11 mouse cellular contexts compared by ENCODE assay signal in genomic region chr5:146920314-146921161, GRCm38 (mm10). TPM values are rescaled to one million over a fixed set of nuclear protein-coding genes. Genes with fewer than 3 reads are reported as not detected.
DNase-seq lines count a peak whose midpoint lies in the region; ATAC-seq and TF ChIP-seq lines count a peak whose summit lies in the region.
"Had no signal": no experiment of that assay in that cellular context is flagged by ENCODE, and none has a peak within 500 bp of the region (broad histone marks: within the 10 kb centered on the region; RNA-seq: fewer than 3 reads in every experiment).

No protein-coding gene starts in this region.

- in situ Hi-C loops in CH12.LX (cut with MboI; ENCODE audit: low pct_ligation_motif_present, low pct_unique_long_range_greater_than_20kb, low sequenced_read_pairs) = no loop called here

- H3K27me3 ChIP-seq in CH12.LX (replicated peaks) (no peaks in the 10 kb centered on the region), ES-Bruce4 (ENCODE audit: control insufficient read depth, insufficient read depth, low read length, poor library complexity, severe bottlenecking) (no peaks in the 10 kb centered on the region)
- peaks cover 13% of the 10 kb centered on the region for H3K27me3 ChIP-seq in hindbrain, embryonic 10.5 days (ENCODE audit: insufficient read depth, poor library complexity, severe bottlenecking)
- no peaks in the 10 kb centered on the region for H3K27me3 ChIP-seq in liver, embryonic 16.5 days (ENCODE audit: control insufficient read depth, insufficient read depth, low read depth, low read length)

- H3K36me3 ChIP-seq in CH12.LX (replicated peaks in 1 of 2; ENCODE audit: control insufficient read depth in 1 of 2, insufficient read depth in 1 of 2, low read length in 1 of 2) (no peaks in the 10 kb centered on the region), ES-Bruce4 (ENCODE audit: control insufficient read depth, insufficient read depth, low read length, poor library complexity, severe bottlenecking) (no peaks in the 10 kb centered on the region)
- no peaks in the 10 kb centered on the region for H3K36me3 ChIP-seq in hindbrain, embryonic 10.5 days
- H3K36me3 ChIP-seq in liver, embryonic 16.5 days (ENCODE audit: control insufficient read depth, insufficient read depth) = no peaks in the 10 kb centered on the region

- dilution Hi-C loops in CH12.LX (cut with MboI; ENCODE audit: extremely low pct_ligation_motif_present, extremely low pct_unique_long_range_greater_than_20kb, low sequenced_read_pairs) = no loop called here

- no peak for TF ChIP-seq POLR2A in CH12.LX (IDR thresholded peaks at IDR 0.05; ENCODE audit: low read depth, low read length)
- TF ChIP-seq POLR2A in ES-Bruce4 (IDR thresholded peaks at IDR 0.05; ENCODE audit: insufficient read depth, low read length) = no peak

- TF ChIP-seq CTCF in CH12.LX (conservative IDR thresholded peaks at IDR 0.05 in 1 of 2, IDR thresholded peaks at IDR 0.05 in 1 of 2; ENCODE audit: low read depth in 2 of 2, low read length in 2 of 2) (no peak), ES-Bruce4 (IDR thresholded peaks at IDR 0.05; ENCODE audit: low read depth, low read length) (no peak)

- H3K79me2 ChIP-seq in CH12.LX (replicated peaks; ENCODE audit: control insufficient read depth, extremely low read depth, insufficient read depth, poor library complexity, severe bottlenecking) = no peaks in the 10 kb centered on the region

- H3K9me3 ChIP-seq in CH12.LX (replicated peaks; ENCODE audit: low read length) (peaks cover 5% of the 10 kb centered on the region), ES-Bruce4 (replicated peaks; ENCODE audit: control insufficient read depth, insufficient read depth, low read length, poor library complexity, severe bottlenecking) (peaks cover 3% of the 10 kb centered on the region; the same call in 1 of the 2 replicates)
- H3K9me3 ChIP-seq in hindbrain, embryonic 10.5 days = no peaks in the 10 kb centered on the region
- H3K9me3 ChIP-seq in liver, embryonic 16.5 days (replicated peaks; ENCODE audit: control insufficient read depth, low read length) = no peaks in the 10 kb centered on the region

- H3K27ac ChIP-seq in CH12.LX (ENCODE audit: insufficient read depth, low read depth) = no peak overlapping the region
- peak overlapping the region; percentile 96 for H3K27ac ChIP-seq in ES-Bruce4 (ENCODE audit: insufficient read depth, low read length)
- H3K27ac ChIP-seq in hindbrain, embryonic 10.5 days = peak overlapping the region; percentile 60
- H3K27ac ChIP-seq in liver, embryonic 16.5 days (ENCODE audit: low read length) = no peak overlapping the region

- no peak for ATAC-seq in liver, embryonic 16.5 days (ENCODE audit: low read depth)
- ATAC-seq in CD4-positive, CD25-positive, alpha-beta regulatory T cell, adult 4 months = no peak
- ATAC-seq: activated CD4-positive, CD25-positive, alpha-beta regulatory T cell, adult 4 months had no signal

- TF ChIP-seq EP300 in CH12.LX (IDR thresholded peaks at IDR 0.05; ENCODE audit: low read length) (no peak), ES-Bruce4 (IDR thresholded peaks at IDR 0.05; ENCODE audit: insufficient read depth, low read depth, low read length) (peak; percentile 77)

- H3K9ac ChIP-seq in CH12.LX (ENCODE audit: insufficient read depth, low read depth) (peak overlapping the region; percentile 35; the same call in 1 of the 2 replicates), ES-Bruce4 (ENCODE audit: low read depth, poor library complexity, severe bottlenecking) (peak overlapping the region; percentile 67)
- H3K9ac ChIP-seq in liver, embryonic 16.5 days (ENCODE audit: low read depth, low read length) = no peak overlapping the region

- 5% methylated on average over 26 of the region's 27 CpGs for WGBS in hindbrain, embryonic 10.5 days
- WGBS in liver, embryonic 16.5 days (ENCODE audit: insufficient replicate concordance) = 9% methylated on average over 24 of the region's 27 CpGs

- no peak for TF ChIP-seq RAD21 in CH12.LX (IDR thresholded peaks at IDR 0.05; ENCODE audit: low read depth, low read length)

- H3K4me2 ChIP-seq in CH12.LX (ENCODE audit: insufficient read depth, low read depth, poor library complexity, severe bottlenecking) = peak overlapping the region; percentile 93
- peak overlapping the region; percentile 39 for H3K4me2 ChIP-seq in liver, embryonic 16.5 days (ENCODE audit: low read depth, low read length)

- H3K4me3 ChIP-seq in CH12.LX (replicated peaks in 1 of 3; ENCODE audit: low read depth in 2 of 3, low read length in 2 of 3, poor library complexity in 1 of 3) = no peak overlapping the region
- H3K4me3 ChIP-seq in ES-Bruce4 (ENCODE audit: low read depth, low read length) = peak overlapping the region; percentile 21
- peak overlapping the region; percentile 46 for H3K4me3 ChIP-seq in hindbrain, embryonic 10.5 days
- no peak overlapping the region; the same call in 1 of the 2 replicates for H3K4me3 ChIP-seq in liver, embryonic 16.5 days (ENCODE audit: low read depth, low read length)
- H3K4me3 ChIP-seq: erythroblast, embryonic 14.5 days had no signal

- H3K4me1 ChIP-seq in CH12.LX (ENCODE audit: control insufficient read depth in 1 of 2, insufficient read depth in 2 of 2) (peaks cover 0 to 3% of the 10 kb centered on the region in 2 experiments; a peak in 1 of 4 replicates), ES-Bruce4 (ENCODE audit: control insufficient read depth, insufficient read depth, low read length) (peaks cover 4% of the 10 kb centered on the region)
- H3K4me1 ChIP-seq in hindbrain, embryonic 10.5 days (replicated peaks) = peaks cover 19% of the 10 kb centered on the region
- no peaks in the 10 kb centered on the region for H3K4me1 ChIP-seq in liver, embryonic 16.5 days (ENCODE audit: control insufficient read depth, low read depth, low read length)

- DNase-seq in CH12.LX (ENCODE audit: extremely low read depth) = no peak
- peak; percentile 27 for DNase-seq in hindbrain, embryonic 10.5 days (ENCODE audit: low spot score)
- no peak for DNase-seq in adipocyte (ENCODE audit: low spot score)
- DNase-seq in c-Kit-positive CD71-positive TER-119-positive erythroid progenitor cells, embryonic 14.5 days (ENCODE audit: low spot score) = no peak
- no peak for DNase-seq in adrenal gland, adult 18-20 months (ENCODE audit: low spot score in 2 of 2)
- DNase-seq: thymus, postnatal 36 days had no signal

TF ChIP-seq in CH12.LX, 34 proteins besides CTCF, POLR2A, EP300 and RAD21:
- TF ChIP-seq RCOR1 (conservative IDR thresholded peaks at IDR 0.05; ENCODE audit: low read depth, low read length) = no peak
- no peak for TF ChIP-seq MXI1 (IDR thresholded peaks at IDR 0.05; ENCODE audit: low read depth, low read length)
- TF ChIP-seq USF2 (conservative IDR thresholded peaks at IDR 0.05; ENCODE audit: low read depth, low read length) = no peak
- no peak for TF ChIP-seq BHLHE40 (IDR thresholded peaks at IDR 0.05; ENCODE audit: low read depth, low read length)
- no peak for TF ChIP-seq UBTF (IDR thresholded peaks at IDR 0.05; ENCODE audit: low read depth, low read length)
- TF ChIP-seq KAT2A (IDR thresholded peaks at IDR 0.05; ENCODE audit: insufficient replicate concordance, low read length) = no peak
- no peak for TF ChIP-seq JUN (IDR thresholded peaks at IDR 0.05; ENCODE audit: insufficient read depth, low read depth, low read length)

RNA-seq across cellular contexts. Expression of gene Gtf3a, which starts 27.9 kb away (rescaled TPM):
- 130 and 134 TPM in 2 replicates for total RNA-seq in CH12.LX (2012; rRNA removed)
- total RNA-seq in CH12.LX (2014; rRNA removed) = 110 and 116 TPM in 2 replicates
- polyA plus RNA-seq in CH12.LX (2012; ENCODE audit: insufficient read length, low read depth) = 133 and 134 TPM in 2 replicates
- 75.9 and 80.6 TPM in 2 replicates for polyA plus RNA-seq in ES-Bruce4 (2011; ENCODE audit: insufficient read depth, insufficient read length, low read depth, missing spikeins)
- polyA plus RNA-seq in hindbrain, embryonic 10.5 days (2016; fragmentation: Nextera tagmentation; extraction: Ambion mirVana) = 115 and 118 TPM in 2 replicates
- polyA plus RNA-seq in liver, embryonic 16.5 days (2015; fragmentation: Nextera tagmentation; extraction: Ambion mirVana) = 42.7 and 46.7 TPM in 2 replicates
- total RNA-seq in adrenal gland, adult 18-20 months (2021) = 10 to 100 TPM; 21.6 to 30.5 TPM
- polyA plus RNA-seq in CD4-positive, CD25-positive, alpha-beta regulatory T cell, adult 4 months (2017; shearing (Covaris generic)) = 10 to 100 TPM; 26.2 to 30.5 TPM

RNA-seq across cellular contexts. Expression of gene Mtif3, which starts 43.1 kb away (rescaled TPM):
- total RNA-seq in CH12.LX (2012; rRNA removed) (15.2 and 17.8 TPM in 2 replicates), CH12.LX (2014; rRNA removed) (26.7 TPM in 2 replicates)
- polyA plus RNA-seq in CH12.LX (2012; ENCODE audit: insufficient read length, low read depth) (24.3 and 25.6 TPM in 2 replicates), ES-Bruce4 (2011; ENCODE audit: insufficient read depth, insufficient read length, low read depth, missing spikeins) (14.7 and 16.5 TPM in 2 replicates)
- 19.0 and 23.9 TPM in 2 replicates for polyA plus RNA-seq in hindbrain, embryonic 10.5 days (2016; fragmentation: Nextera tagmentation; extraction: Ambion mirVana)
- 10.4 and 11.8 TPM in 2 replicates for polyA plus RNA-seq in liver, embryonic 16.5 days (2015; fragmentation: Nextera tagmentation; extraction: Ambion mirVana)
- 10 to 100 TPM; 23.5 to 31.9 TPM for total RNA-seq in adrenal gland, adult 18-20 months (2021)
- 10 to 100 TPM; 49.1 to 52.4 TPM for polyA plus RNA-seq in CD4-positive, CD25-positive, alpha-beta regulatory T cell, adult 4 months (2017; shearing (Covaris generic))

Comparison
In these comparisons a context has a peak if more than half of its experiments do, and no peak if none do; other contexts are left out.
1. H3K27ac ChIP-seq: peak in ES-Bruce4 (single experiment) and hindbrain, embryonic 10.5 days (single experiment); none in CH12.LX (single experiment) and liver, embryonic 16.5 days (single experiment).
2. H3K4me3 ChIP-seq: peak in ES-Bruce4 (single experiment) and hindbrain, embryonic 10.5 days (single experiment); none in CH12.LX (0 of 3) and liver, embryonic 16.5 days (single experiment).